Mouse (Mus musculus): ENCODE results near the gene Tmed10. TPM values are rescaled to one million over a fixed set of nuclear protein-coding genes. Genes with fewer than 3 reads are reported as not detected.
A peak's percentile ranks its signal among the peaks of the same experiment; 100 is the strongest.

Tmed10 gene
- polyA plus RNA-seq, 1 experiment from 2014 or later, result 170 TPM

DNA sequence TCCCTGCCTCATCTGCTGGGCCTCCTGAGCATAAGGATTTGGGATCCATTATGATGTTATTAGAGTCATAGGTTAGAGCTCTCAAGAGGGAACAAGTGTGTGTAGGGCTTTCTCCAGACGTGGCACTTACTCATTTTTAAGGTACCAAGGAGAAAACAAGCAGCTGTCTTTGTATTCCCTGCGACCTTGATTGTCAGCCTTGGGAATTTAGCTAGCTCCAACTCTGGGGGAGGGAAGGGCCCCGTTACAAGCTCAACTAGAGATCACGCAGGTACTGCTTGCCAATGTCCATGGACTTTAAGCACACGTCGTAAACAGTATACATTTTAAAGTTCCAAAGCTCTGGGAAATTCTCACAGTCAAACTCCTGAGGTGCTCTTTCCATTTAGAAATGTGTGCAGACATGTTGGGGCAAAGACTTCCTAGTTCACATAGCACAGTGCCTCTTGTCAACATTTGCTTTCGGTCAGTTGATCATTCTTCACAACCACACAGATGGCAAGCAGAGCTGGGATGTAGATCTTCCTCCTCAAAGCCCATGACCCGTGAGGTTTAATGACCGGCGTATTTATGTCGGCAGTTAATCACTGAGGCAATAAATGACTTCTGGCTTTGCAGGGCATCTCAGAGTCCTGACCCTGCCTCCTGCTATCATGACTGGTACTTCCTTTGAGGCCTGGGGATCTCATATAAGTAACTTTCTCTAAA, 76.4 kb downstream of the Tmed10 start:
- TF ChIP-seq CTCF (IDR thresholded peaks at IDR 0.05; ENCODE audit: low read depth), result no peak
- no peak for TF ChIP-seq EP300 (IDR thresholded peaks at IDR 0.05; ENCODE audit: low read depth)
- Histone ChIP-seq H3K4me3 (ENCODE audit: low read depth, low read length) (no peak overlapping the region), H3K4me1 (ENCODE audit: insufficient read depth) (no peaks in the 10 kb centered on the region), H3K9me3 (ENCODE audit: low read length) (no peaks in the 10 kb centered on the region), H3K27me3 (ENCODE audit: insufficient read depth, low read length) (no peaks in the 10 kb centered on the region), H3K4me2 (ENCODE audit: low read depth, low read length) (no peak overlapping the region), H3K27ac (ENCODE audit: low read depth) (no peak overlapping the region), H3K9ac (replicated peaks) (no peak overlapping the region), H3K36me3 (replicated peaks; ENCODE audit: insufficient read depth, low read length) (peaks cover 29% of the 10 kb centered on the region)
- no peak for ATAC-seq
- no peak for DNase-seq
- WGBS (ENCODE audit: insufficient replicate concordance), result 73% methylated on average over 11 of the region's 11 CpGs

GRCm38 (mm10) chr12:85297345-85297997, 77.2 kb downstream of the Tmed10 start:
- no peak overlapping the region for H3K4me2 ChIP-seq (ENCODE audit: low read depth, low read length)
- ATAC-seq (no peak), DNase-seq (no peak)
- no peak overlapping the region for H3K4me3 ChIP-seq (ENCODE audit: low read depth, low read length)
- TF ChIP-seq CTCF (IDR thresholded peaks at IDR 0.05; ENCODE audit: low read depth) (no peak), EP300 (IDR thresholded peaks at IDR 0.05; ENCODE audit: low read depth) (no peak)
- no peak overlapping the region for H3K9ac ChIP-seq (replicated peaks)
- no peaks in the 10 kb centered on the region for H3K4me1 ChIP-seq (ENCODE audit: insufficient read depth)
- H3K27ac ChIP-seq (ENCODE audit: low read depth), result no peak overlapping the region
- H3K9me3 ChIP-seq (ENCODE audit: low read length), result no peaks in the 10 kb centered on the region
- no peaks in the 10 kb centered on the region for H3K27me3 ChIP-seq (ENCODE audit: insufficient read depth, low read length)
- WGBS (ENCODE audit: insufficient replicate concordance), result 78% methylated on average over 10 of the region's 10 CpGs
- peaks cover 24% of the 10 kb centered on the region for H3K36me3 ChIP-seq (replicated peaks; ENCODE audit: insufficient read depth, low read length)

- Histone ChIP-seq H3K4me1 (ENCODE audit: insufficient read depth) (no peaks in the 10 kb centered on the region), H3K4me2 (ENCODE audit: low read depth, low read length) (no peak overlapping the region), H3K36me3 (replicated peaks; ENCODE audit: insufficient read depth, low read length) (peaks cover 19% of the 10 kb centered on the region), H3K4me3 (ENCODE audit: low read depth, low read length) (no peak overlapping the region), H3K9ac (replicated peaks) (no peak overlapping the region), H3K9me3 (ENCODE audit: low read length) (no peaks in the 10 kb centered on the region), H3K27me3 (ENCODE audit: insufficient read depth, low read length) (no peaks in the 10 kb centered on the region), H3K27ac (ENCODE audit: low read depth) (no peak overlapping the region)
- no peak for DNase-seq
- no peak for TF ChIP-seq EP300 (IDR thresholded peaks at IDR 0.05; ENCODE audit: low read depth)
- 87% methylated on average over 5 of the region's 5 CpGs for WGBS (ENCODE audit: insufficient replicate concordance)
- no peak for ATAC-seq
Measured at GRCm38 (mm10) chr12:85296915-85297314, 77.7 kb downstream of the Tmed10 start.

GRCm38 (mm10) chr12:85295506-85295905, 79.1 kb downstream of the Tmed10 start:
- no peaks in the 10 kb centered on the region for H3K27me3 ChIP-seq (ENCODE audit: insufficient read depth, low read length)
- no peak overlapping the region for H3K27ac ChIP-seq (ENCODE audit: low read depth)
- no peak overlapping the region for H3K4me3 ChIP-seq (ENCODE audit: low read depth, low read length)
- H3K9ac ChIP-seq (replicated peaks), result no peak overlapping the region
- WGBS (ENCODE audit: insufficient replicate concordance), result 83% methylated on average over 2 of the region's 2 CpGs
- ATAC-seq (no peak), DNase-seq (no peak)
- H3K9me3 ChIP-seq (ENCODE audit: low read length), result no peaks in the 10 kb centered on the region
- peaks cover 5% of the 10 kb centered on the region for H3K36me3 ChIP-seq (replicated peaks; ENCODE audit: insufficient read depth, low read length)
- no peak for TF ChIP-seq EP300 (IDR thresholded peaks at IDR 0.05; ENCODE audit: low read depth)
- no peak for TF ChIP-seq CTCF (IDR thresholded peaks at IDR 0.05; ENCODE audit: low read depth)
- no peaks in the 10 kb centered on the region for H3K4me1 ChIP-seq (ENCODE audit: insufficient read depth)
- no peak overlapping the region for H3K4me2 ChIP-seq (ENCODE audit: low read depth, low read length)

DNA sequence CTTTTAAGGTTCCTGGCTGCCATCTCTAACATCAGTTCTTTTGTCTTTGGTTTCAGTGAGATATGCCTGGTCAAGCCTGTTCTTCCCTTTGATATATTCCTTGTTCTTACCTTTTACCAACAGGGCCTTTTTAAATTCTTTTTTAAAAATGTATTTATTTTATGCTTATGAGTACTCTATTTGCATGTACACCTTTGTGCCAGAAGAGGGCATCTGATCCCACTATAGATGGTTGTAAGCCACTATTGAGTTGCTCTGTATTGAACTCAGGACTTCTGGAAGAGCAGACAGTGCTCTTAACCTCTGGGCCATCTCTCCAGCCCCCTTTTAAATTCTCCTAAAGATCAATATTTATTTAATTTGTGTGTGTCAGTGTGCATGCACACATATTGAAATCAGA, 81.7 kb downstream of the Tmed10 start:
- no peak overlapping the region for H3K27ac ChIP-seq (ENCODE audit: low read depth)
- no peak overlapping the region for H3K4me3 ChIP-seq (ENCODE audit: low read depth, low read length)
- no peak overlapping the region for H3K4me2 ChIP-seq (ENCODE audit: low read depth, low read length)
- peak; percentile 33 for TF ChIP-seq CTCF (IDR thresholded peaks at IDR 0.05; ENCODE audit: low read depth)
- no peak for TF ChIP-seq EP300 (IDR thresholded peaks at IDR 0.05; ENCODE audit: low read depth)
- H3K27me3 ChIP-seq (ENCODE audit: insufficient read depth, low read length), result peaks cover 19% of the 10 kb centered on the region
- H3K9me3 ChIP-seq (ENCODE audit: low read length), result no peaks in the 10 kb centered on the region
- no peaks in the 10 kb centered on the region for H3K36me3 ChIP-seq (replicated peaks; ENCODE audit: insufficient read depth, low read length)
- H3K4me1 ChIP-seq (ENCODE audit: insufficient read depth), result peaks cover 6% of the 10 kb centered on the region; the same call in 1 of the 2 replicates
- ATAC-seq, result no peak
- H3K9ac ChIP-seq (replicated peaks), result no peak overlapping the region
- DNase-seq, result no peak

GRCm38 (mm10) chr12:85292288-85292687, 82.4 kb downstream of the Tmed10 start:
- no peak for DNase-seq
- H3K4me2 ChIP-seq (ENCODE audit: low read depth, low read length), result no peak overlapping the region
- no peaks in the 10 kb centered on the region for H3K36me3 ChIP-seq (replicated peaks; ENCODE audit: insufficient read depth, low read length)
- H3K27ac ChIP-seq (ENCODE audit: low read depth), result no peak overlapping the region
- TF ChIP-seq CTCF (IDR thresholded peaks at IDR 0.05; ENCODE audit: low read depth) (no peak), EP300 (IDR thresholded peaks at IDR 0.05; ENCODE audit: low read depth) (no peak)
- ATAC-seq, result no peak
- no peaks in the 10 kb centered on the region for H3K9me3 ChIP-seq (ENCODE audit: low read length)
- 64% methylated on average over 6 of the region's 6 CpGs for WGBS (ENCODE audit: insufficient replicate concordance)
- H3K9ac ChIP-seq (replicated peaks), result no peak overlapping the region
- no peak overlapping the region for H3K4me3 ChIP-seq (ENCODE audit: low read depth, low read length)
- peaks cover 19% of the 10 kb centered on the region for H3K27me3 ChIP-seq (ENCODE audit: insufficient read depth, low read length)
- H3K4me1 ChIP-seq (ENCODE audit: insufficient read depth), result peaks cover 7% of the 10 kb centered on the region; the same call in 1 of the 2 replicates
